Mouse (Mus musculus): Measurements from ENCODE around the gene Ppp1r12b. TPM values are rescaled to one million over a fixed set of nuclear protein-coding genes. Genes with fewer than 3 reads are reported as not detected.

Ppp1r12b gene
- 12.5 and 13.3 TPM in 2 replicates for polyA plus RNA-seq (2015; fragmentation: Nextera tagmentation; extraction: Ambion mirVana)

DNA sequence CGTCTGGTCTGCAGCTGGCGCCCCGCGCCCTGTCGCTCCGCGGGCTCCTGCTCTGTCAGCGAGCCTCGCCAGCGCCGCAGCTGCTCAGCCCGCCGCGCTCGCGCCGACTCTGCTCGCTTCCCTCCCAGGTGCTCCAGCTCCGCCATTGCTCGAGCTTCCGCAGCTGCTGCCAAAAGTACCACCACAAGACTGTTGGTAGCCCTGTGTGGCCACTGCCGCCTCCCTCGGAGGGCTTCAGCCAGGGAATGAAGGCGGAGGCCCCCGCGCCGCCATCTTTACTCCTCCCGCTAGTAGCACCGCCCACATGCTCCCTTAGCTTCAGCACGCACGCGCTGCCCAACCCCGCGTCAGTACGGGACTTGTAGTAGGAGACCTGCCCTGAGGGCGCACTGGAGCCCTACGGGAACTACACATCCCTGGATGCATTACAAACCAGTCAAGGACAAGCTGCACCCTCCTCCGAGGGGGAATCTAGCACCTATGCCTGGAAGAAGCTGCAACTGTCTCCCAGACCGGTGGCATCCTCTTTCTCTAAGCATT is at the start of gene Ppp1r12b:
Ppp1r12b (minus strand) TSS at position 306 of the 540 bp plus-strand sequence.
- TF ChIP-seq CTCF (IDR thresholded peaks at IDR 0.05; ENCODE audit: low read depth) (peak; percentile 56), EP300 (optimal IDR thresholded peaks at IDR 0.05) (no peak)
- DNase-seq (ENCODE audit: low spot score) (peak; percentile 94), ATAC-seq (ENCODE audit: low FRiP score, low TSS enrichment) (peak; percentile 99)
- Histone ChIP-seq H3K27ac (replicated peaks) (peak within 1 kb of the TSS; percentile 82), H3K4me1 (replicated peaks; ENCODE audit: control insufficient read depth, insufficient read depth) (0 out of 2 replicates have a peak, but pooled peaks cover 2% of the 10 kb centered on the region), H3K9ac (ENCODE audit: low read length) (peak within 1 kb of the TSS; percentile 90), H3K36me3 (ENCODE audit: control insufficient read depth, insufficient read depth, low read length) (no peaks in the 10 kb centered on the region), H3K4me3 (ENCODE audit: low read depth, low read length) (peak within 1 kb of the TSS; percentile 95), H3K27me3 (ENCODE audit: control insufficient read depth, insufficient read depth, low read length) (no peaks in the 10 kb centered on the region), H3K9me3 (ENCODE audit: control insufficient read depth, low read length) (no peaks in the 10 kb centered on the region), H3K4me2 (replicated peaks; ENCODE audit: low read depth) (peak within 1 kb of the TSS; percentile 87)
- under 1% methylated on average over 39 of the region's 39 CpGs for WGBS

DNA sequence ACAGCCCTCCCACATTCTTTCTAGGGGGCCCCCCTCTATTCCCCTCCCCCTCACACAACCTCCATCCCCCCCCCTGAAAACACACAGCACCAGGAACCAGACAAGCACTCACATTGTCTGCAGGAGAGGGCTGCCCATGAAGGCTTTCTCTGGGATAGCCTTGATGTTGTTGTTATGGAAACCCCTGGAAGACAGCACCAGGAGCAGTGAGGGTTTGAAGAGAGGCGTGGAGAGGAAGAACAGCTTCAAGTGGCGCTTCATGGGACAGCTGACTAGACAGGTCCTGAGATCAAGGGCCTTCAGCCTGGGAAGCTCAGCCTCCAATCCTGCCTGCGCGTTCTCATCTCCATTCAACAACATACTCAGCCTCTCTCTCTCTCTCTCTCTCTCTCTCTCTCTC is 47.6 kb upstream of the Ppp1r12b start:
- Histone ChIP-seq H3K4me3 (ENCODE audit: low read depth, low read length) (no peak overlapping the region), H3K36me3 (ENCODE audit: control insufficient read depth, insufficient read depth, low read length) (no peaks in the 10 kb centered on the region), H3K27me3 (ENCODE audit: control insufficient read depth, insufficient read depth, low read length) (no peaks in the 10 kb centered on the region), H3K9me3 (ENCODE audit: control insufficient read depth, low read length) (no peaks in the 10 kb centered on the region), H3K27ac (replicated peaks) (no peak overlapping the region), H3K4me1 (replicated peaks; ENCODE audit: control insufficient read depth, insufficient read depth) (no peaks in the 10 kb centered on the region), H3K9ac (ENCODE audit: low read length) (no peak overlapping the region), H3K4me2 (replicated peaks; ENCODE audit: low read depth) (no peak overlapping the region)
- 59% methylated on average over 4 of the region's 4 CpGs for WGBS
- TF ChIP-seq EP300 (optimal IDR thresholded peaks at IDR 0.05) = no peak
- TF ChIP-seq CTCF (IDR thresholded peaks at IDR 0.05; ENCODE audit: low read depth) = no peak
- DNase-seq (ENCODE audit: low spot score) = no peak
- no peak for ATAC-seq (ENCODE audit: low FRiP score, low TSS enrichment)

DNA sequence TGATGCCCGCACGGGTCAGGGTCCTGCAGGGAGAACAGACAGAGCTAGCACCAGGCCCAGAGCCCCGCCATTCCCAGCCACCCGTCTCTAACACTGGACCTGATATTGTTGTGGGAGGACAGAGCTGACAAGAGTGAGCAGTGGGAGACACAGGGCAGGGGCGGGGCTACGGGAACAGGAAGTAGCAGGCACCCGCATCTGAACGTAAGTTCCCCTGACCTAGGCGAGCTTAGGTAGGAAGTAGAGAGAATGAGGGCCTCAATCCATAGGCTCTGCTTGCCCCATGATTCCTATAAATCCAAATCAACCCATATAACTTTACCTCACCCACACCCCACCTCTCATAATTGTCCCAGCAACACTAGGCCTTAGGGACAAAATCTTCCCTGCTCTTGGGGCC is 44.8 kb upstream of the Ppp1r12b start:
- Histone ChIP-seq H3K4me2 (replicated peaks; ENCODE audit: low read depth) (no peak overlapping the region), H3K27me3 (ENCODE audit: control insufficient read depth, insufficient read depth, low read length) (no peaks in the 10 kb centered on the region), H3K27ac (replicated peaks) (no peak overlapping the region), H3K9me3 (ENCODE audit: control insufficient read depth, low read length) (no peaks in the 10 kb centered on the region), H3K36me3 (ENCODE audit: control insufficient read depth, insufficient read depth, low read length) (no peaks in the 10 kb centered on the region), H3K4me3 (ENCODE audit: low read depth, low read length) (no peak overlapping the region), H3K9ac (ENCODE audit: low read length) (no peak overlapping the region), H3K4me1 (replicated peaks; ENCODE audit: control insufficient read depth, insufficient read depth) (no peaks in the 10 kb centered on the region)
- TF ChIP-seq EP300 (optimal IDR thresholded peaks at IDR 0.05) (no peak), CTCF (IDR thresholded peaks at IDR 0.05; ENCODE audit: low read depth) (no peak)
- DNase-seq (ENCODE audit: low spot score) (no peak), ATAC-seq (ENCODE audit: low FRiP score, low TSS enrichment) (no peak)
- 77% methylated on average over 9 of the region's 9 CpGs for WGBS

DNA sequence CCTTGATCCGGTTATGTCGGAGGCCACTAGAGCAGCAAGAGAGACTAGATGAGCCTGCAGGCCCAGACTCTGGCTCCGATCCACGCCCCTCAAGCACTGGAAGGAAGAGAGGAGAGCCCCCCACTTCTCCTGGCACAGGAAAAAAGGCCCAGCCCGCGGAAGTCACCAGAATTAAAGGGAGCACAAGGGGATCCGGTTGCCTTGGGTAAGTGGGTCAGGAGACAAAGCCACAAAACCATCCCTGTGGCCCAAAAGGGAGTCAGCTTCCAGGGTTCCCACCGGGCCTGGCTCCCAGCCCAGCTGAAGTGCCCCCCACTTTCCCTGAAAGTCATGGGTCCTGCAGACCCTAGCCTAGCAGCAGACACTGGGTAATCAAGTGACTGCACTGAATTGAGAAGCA is 42.5 kb upstream of the Ppp1r12b start:
- Histone ChIP-seq H3K9me3 (ENCODE audit: control insufficient read depth, low read length) (no peaks in the 10 kb centered on the region), H3K36me3 (ENCODE audit: control insufficient read depth, insufficient read depth, low read length) (no peaks in the 10 kb centered on the region), H3K4me3 (ENCODE audit: low read depth, low read length) (no peak overlapping the region), H3K27ac (replicated peaks) (no peak overlapping the region), H3K9ac (ENCODE audit: low read length) (no peak overlapping the region), H3K4me1 (replicated peaks; ENCODE audit: control insufficient read depth, insufficient read depth) (no peaks in the 10 kb centered on the region), H3K4me2 (replicated peaks; ENCODE audit: low read depth) (no peak overlapping the region), H3K27me3 (ENCODE audit: control insufficient read depth, insufficient read depth, low read length) (no peaks in the 10 kb centered on the region)
- ATAC-seq (ENCODE audit: low FRiP score, low TSS enrichment) (no peak), DNase-seq (ENCODE audit: low spot score) (no peak)
- WGBS = 83% methylated on average over 8 of the region's 8 CpGs
- TF ChIP-seq EP300 (optimal IDR thresholded peaks at IDR 0.05) (no peak), CTCF (IDR thresholded peaks at IDR 0.05; ENCODE audit: low read depth) (no peak)

DNA sequence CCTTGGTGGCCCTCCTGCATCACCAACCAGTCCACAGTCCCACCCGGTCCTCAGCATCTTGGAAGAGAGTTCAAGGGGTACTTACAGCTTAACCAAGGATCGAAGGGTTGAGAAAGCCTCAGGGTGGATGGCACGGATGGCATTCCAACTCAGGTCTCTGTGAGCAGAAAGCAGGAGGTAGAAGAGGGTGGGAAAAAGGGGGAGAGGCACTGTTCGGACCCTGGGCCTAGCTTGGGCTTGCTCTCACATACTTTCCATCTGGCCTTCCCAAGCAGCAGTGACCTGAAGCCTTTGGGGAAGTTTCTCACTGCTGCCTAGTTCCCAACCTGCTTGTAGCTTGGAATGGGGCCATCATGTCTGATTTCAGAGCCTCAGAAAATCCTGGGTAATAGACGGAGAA is 41.8 kb upstream of the Ppp1r12b start:
- no peaks in the 10 kb centered on the region for H3K4me1 ChIP-seq (replicated peaks; ENCODE audit: control insufficient read depth, insufficient read depth)
- no peaks in the 10 kb centered on the region for H3K27me3 ChIP-seq (ENCODE audit: control insufficient read depth, insufficient read depth, low read length)
- no peak for TF ChIP-seq CTCF (IDR thresholded peaks at IDR 0.05; ENCODE audit: low read depth)
- TF ChIP-seq EP300 (optimal IDR thresholded peaks at IDR 0.05) = no peak
- WGBS = 64% methylated on average over 5 of the region's 5 CpGs
- no peak overlapping the region for H3K9ac ChIP-seq (ENCODE audit: low read length)
- no peaks in the 10 kb centered on the region for H3K36me3 ChIP-seq (ENCODE audit: control insufficient read depth, insufficient read depth, low read length)
- H3K4me3 ChIP-seq (ENCODE audit: low read depth, low read length) = no peak overlapping the region
- H3K27ac ChIP-seq (replicated peaks) = no peak overlapping the region
- no peak overlapping the region for H3K4me2 ChIP-seq (replicated peaks; ENCODE audit: low read depth)
- ATAC-seq (ENCODE audit: low FRiP score, low TSS enrichment) (no peak), DNase-seq (ENCODE audit: low spot score) (no peak)
- no peaks in the 10 kb centered on the region for H3K9me3 ChIP-seq (ENCODE audit: control insufficient read depth, low read length)

DNA sequence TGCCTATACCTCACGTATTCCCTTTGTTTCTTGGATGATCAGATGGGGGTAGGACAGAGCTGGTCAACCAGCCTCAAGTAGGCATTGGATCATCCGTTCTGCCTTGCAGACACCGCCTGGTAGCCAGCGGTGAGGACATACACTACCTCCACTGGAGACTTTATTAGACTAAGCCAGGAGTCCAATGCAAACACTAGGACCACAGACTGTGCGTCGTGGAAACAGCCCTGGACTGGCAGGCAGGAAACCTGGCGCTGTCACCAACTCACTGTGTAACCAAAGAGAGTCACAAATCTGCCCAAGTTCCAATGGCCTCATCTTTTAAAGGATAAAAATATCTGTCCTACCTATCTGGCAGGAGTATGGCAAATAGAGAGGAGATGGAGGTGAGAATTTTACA is 40.7 kb upstream of the Ppp1r12b start:
- Histone ChIP-seq H3K9me3 (ENCODE audit: control insufficient read depth, low read length) (no peaks in the 10 kb centered on the region), H3K27ac (replicated peaks) (no peak overlapping the region)
- no peak for TF ChIP-seq CTCF (IDR thresholded peaks at IDR 0.05; ENCODE audit: low read depth)
- TF ChIP-seq EP300 (optimal IDR thresholded peaks at IDR 0.05) = no peak

More for the DNA sequence above, 40.7 kb upstream of the Ppp1r12b start:
- Histone ChIP-seq H3K4me2 (replicated peaks; ENCODE audit: low read depth) (no peak overlapping the region), H3K9ac (ENCODE audit: low read length) (no peak overlapping the region), H3K4me1 (replicated peaks; ENCODE audit: control insufficient read depth, insufficient read depth) (no peaks in the 10 kb centered on the region), H3K36me3 (ENCODE audit: control insufficient read depth, insufficient read depth, low read length) (no peaks in the 10 kb centered on the region), H3K27me3 (ENCODE audit: control insufficient read depth, insufficient read depth, low read length) (no peaks in the 10 kb centered on the region), H3K4me3 (ENCODE audit: low read depth, low read length) (no peak overlapping the region)
- DNase-seq (ENCODE audit: low spot score) (no peak), ATAC-seq (ENCODE audit: low FRiP score, low TSS enrichment) (no peak)
- 82% methylated on average over 7 of the region's 7 CpGs for WGBS
